Mouse (Mus musculus): ENCODE data around the gene Scgb1a1.

- no peak for TF ChIP-seq GABPA (IDR thresholded peaks at IDR 0.05; ENCODE audit: low read depth, low read length)
- TF ChIP-seq MXI1 (IDR thresholded peaks at IDR 0.05; ENCODE audit: low read depth, low read length), result peak; percentile 60; the same call in 1 of the 2 replicates
- no peak for TF ChIP-seq CHD2 (IDR thresholded peaks at IDR 0.05; ENCODE audit: low read length)
- TF ChIP-seq EP300 (IDR thresholded peaks at IDR 0.05; ENCODE audit: low read depth in 1 of 2, low read length in 2 of 2), result peak; percentile 93 to 94
- TF ChIP-seq MYC (IDR thresholded peaks at IDR 0.05; ENCODE audit: low read depth, low read length), result peak; percentile 75
- no peak for TF ChIP-seq CTCF (IDR thresholded peaks at IDR 0.05 in 2 of 3, conservative IDR thresholded peaks at IDR 0.05 in 1 of 3; ENCODE audit: control insufficient read depth in 1 of 3, insufficient read depth in 1 of 3, low read depth in 2 of 3, low read length in 3 of 3, poor library complexity in 1 of 3, severe bottlenecking in 1 of 3)
- TF ChIP-seq MEF2A (IDR thresholded peaks at IDR 0.05; ENCODE audit: extremely low read depth, insufficient replicate concordance, low read depth, low read length, poor library complexity, severe bottlenecking), result no peak
- no peak for TF ChIP-seq POLR2AphosphoS5 (IDR thresholded peaks at IDR 0.05; ENCODE audit: borderline replicate concordance, low read depth, low read length)
- TF ChIP-seq POLR2AphosphoS2 (IDR thresholded peaks at IDR 0.05; ENCODE audit: low read length), result no peak
- no peak for TF ChIP-seq NRF1 (IDR thresholded peaks at IDR 0.05; ENCODE audit: insufficient read depth, low read depth, low read length, poor library complexity, severe bottlenecking)
- peak; percentile 97 for TF ChIP-seq TBP (IDR thresholded peaks at IDR 0.05; ENCODE audit: low read depth, low read length)
- no peak for TF ChIP-seq USF2 (IDR thresholded peaks at IDR 0.05; ENCODE audit: borderline replicate concordance in 1 of 2, insufficient read depth in 1 of 2, low read depth in 1 of 2, low read length in 2 of 2)
- peak; percentile 60 to 81; a peak in 3 of 4 replicates for TF ChIP-seq POLR2A (IDR thresholded peaks at IDR 0.05; ENCODE audit: control insufficient read depth in 1 of 2, insufficient read depth in 1 of 2, low read depth in 1 of 2, low read length in 2 of 2, poor library complexity in 1 of 2)
These were observed 37.2 kb downstream of the Scgb1a1 start for GRCm38 (mm10) chr19:9050294-9051229.

Measured in MEL (cell line).